Mouse (Mus musculus): ENCODE data around the gene Fam83b.

DNA sequence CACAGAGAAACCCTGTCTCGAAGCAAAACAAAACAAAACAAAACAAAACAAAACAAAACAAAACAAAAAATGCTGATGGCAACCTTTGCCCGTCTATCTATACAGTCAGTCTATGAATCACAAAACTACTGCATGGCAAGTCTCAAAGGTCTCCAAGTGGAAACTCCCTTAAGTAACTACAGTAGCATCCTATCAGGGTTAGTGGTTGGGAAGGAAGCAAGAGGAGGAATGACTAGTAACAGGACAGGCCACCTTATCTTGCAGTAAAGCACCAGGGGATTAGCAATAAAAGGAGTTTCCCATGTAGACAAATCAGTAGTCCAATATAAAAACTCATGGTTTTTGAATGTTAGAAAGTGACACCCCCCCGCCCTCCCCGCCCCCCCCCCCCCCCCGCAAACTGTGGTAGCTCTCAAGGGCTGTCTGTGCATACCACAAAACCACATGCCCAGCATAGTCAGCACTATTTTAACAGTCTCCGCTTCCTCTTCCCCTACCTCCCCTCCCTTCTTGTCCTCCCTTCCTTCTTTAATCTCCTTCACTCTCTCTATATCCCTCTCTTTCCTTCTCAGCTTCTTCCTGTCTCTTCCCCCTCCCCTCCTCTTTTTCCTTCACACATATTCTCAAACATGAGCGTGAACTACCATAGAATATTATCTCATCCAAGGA lies 26.8 kb downstream of the Fam83b start:
- TF ChIP-seq EP300 (IDR thresholded peaks at IDR 0.05; ENCODE audit: low read depth) (no peak), CTCF (IDR thresholded peaks at IDR 0.05; ENCODE audit: low read depth) (no peak)
